Mouse (Mus musculus): ENCODE measurements around the gene Depdc1b. TPM values are rescaled to one million over a fixed set of nuclear protein-coding genes. Genes with fewer than 3 reads are reported as not detected.
A peak's percentile ranks its signal among the peaks of the same experiment; 100 is the strongest.

Gene Depdc1b
- 4.3 and 7.1 TPM in 2 replicates for polyA plus RNA-seq (2012; rRNA removed)

GRCm38 (mm10) chr13:108315702-108316486 is at the start of gene Depdc1b:
Depdc1b (plus strand) TSS chr13:108316332.
- peak; percentile 97 for DNase-seq (ENCODE audit: low read depth)
- TF ChIP-seq POLR2A (IDR thresholded peaks at IDR 0.05; ENCODE audit: borderline replicate concordance, extremely low read depth, insufficient read depth, insufficient read length, poor library complexity, severe bottlenecking) (no peak), CTCF (IDR thresholded peaks at IDR 0.05; ENCODE audit: borderline replicate concordance, extremely low read depth, insufficient read depth, insufficient read length) (no peak)

- no peak for TF ChIP-seq CTCF (IDR thresholded peaks at IDR 0.05; ENCODE audit: borderline replicate concordance, extremely low read depth, insufficient read depth, insufficient read length)
- TF ChIP-seq POLR2A (IDR thresholded peaks at IDR 0.05; ENCODE audit: borderline replicate concordance, extremely low read depth, insufficient read depth, insufficient read length, poor library complexity, severe bottlenecking): no peak
- DNase-seq (ENCODE audit: low read depth): no peak
Observed at GRCm38 (mm10) chr13:108267841-108268634, 48.1 kb upstream of the Depdc1b start.

- DNase-seq (ENCODE audit: low read depth): no peak
- no peak for TF ChIP-seq POLR2A (IDR thresholded peaks at IDR 0.05; ENCODE audit: borderline replicate concordance, extremely low read depth, insufficient read depth, insufficient read length, poor library complexity, severe bottlenecking)
- TF ChIP-seq CTCF (IDR thresholded peaks at IDR 0.05; ENCODE audit: borderline replicate concordance, extremely low read depth, insufficient read depth, insufficient read length): no peak
Observed at GRCm38 (mm10) chr13:108271458-108272148, 44.5 kb upstream of the Depdc1b start.

GRCm38 (mm10) chr13:108272332-108272731 is 43.8 kb upstream of the Depdc1b start:
- no peak for DNase-seq (ENCODE audit: low read depth)
- TF ChIP-seq POLR2A (IDR thresholded peaks at IDR 0.05; ENCODE audit: borderline replicate concordance, extremely low read depth, insufficient read depth, insufficient read length, poor library complexity, severe bottlenecking): no peak

GRCm38 (mm10) chr13:108273034-108273433 is 43.1 kb upstream of the Depdc1b start:
- DNase-seq (ENCODE audit: low read depth): peak; percentile 21
- TF ChIP-seq CTCF (IDR thresholded peaks at IDR 0.05; ENCODE audit: borderline replicate concordance, extremely low read depth, insufficient read depth, insufficient read length) (no peak), POLR2A (IDR thresholded peaks at IDR 0.05; ENCODE audit: borderline replicate concordance, extremely low read depth, insufficient read depth, insufficient read length, poor library complexity, severe bottlenecking) (no peak)

- TF ChIP-seq POLR2A (IDR thresholded peaks at IDR 0.05; ENCODE audit: borderline replicate concordance, extremely low read depth, insufficient read depth, insufficient read length, poor library complexity, severe bottlenecking) (no peak), CTCF (IDR thresholded peaks at IDR 0.05; ENCODE audit: borderline replicate concordance, extremely low read depth, insufficient read depth, insufficient read length) (no peak)
Observed at GRCm38 (mm10) chr13:108273456-108273855, 42.7 kb upstream of the Depdc1b start.

GRCm38 (mm10) chr13:108276561-108276960 is 39.6 kb upstream of the Depdc1b start:
- no peak for TF ChIP-seq POLR2A (IDR thresholded peaks at IDR 0.05; ENCODE audit: borderline replicate concordance, extremely low read depth, insufficient read depth, insufficient read length, poor library complexity, severe bottlenecking)
- TF ChIP-seq CTCF (IDR thresholded peaks at IDR 0.05; ENCODE audit: borderline replicate concordance, extremely low read depth, insufficient read depth, insufficient read length): no peak
- DNase-seq (ENCODE audit: low read depth): peak; percentile 1

More at GRCm38 (mm10) chr13:108273456-108273855, 42.7 kb upstream of the Depdc1b start:
- peak; percentile 42 for DNase-seq (ENCODE audit: low read depth)

- DNase-seq (ENCODE audit: low read depth): no peak
- no peak for TF ChIP-seq POLR2A (IDR thresholded peaks at IDR 0.05; ENCODE audit: borderline replicate concordance, extremely low read depth, insufficient read depth, insufficient read length, poor library complexity, severe bottlenecking)
- no peak for TF ChIP-seq CTCF (IDR thresholded peaks at IDR 0.05; ENCODE audit: borderline replicate concordance, extremely low read depth, insufficient read depth, insufficient read length)
Observed at GRCm38 (mm10) chr13:108277320-108277719, 38.8 kb upstream of the Depdc1b start.

GRCm38 (mm10) chr13:108278592-108278991 is 37.5 kb upstream of the Depdc1b start:
- DNase-seq (ENCODE audit: low read depth): peak; percentile 31
- TF ChIP-seq POLR2A (IDR thresholded peaks at IDR 0.05; ENCODE audit: borderline replicate concordance, extremely low read depth, insufficient read depth, insufficient read length, poor library complexity, severe bottlenecking) (no peak), CTCF (IDR thresholded peaks at IDR 0.05; ENCODE audit: borderline replicate concordance, extremely low read depth, insufficient read depth, insufficient read length) (no peak)

GRCm38 (mm10) chr13:108284312-108284711 is 31.8 kb upstream of the Depdc1b start:
- TF ChIP-seq POLR2A (IDR thresholded peaks at IDR 0.05; ENCODE audit: borderline replicate concordance, extremely low read depth, insufficient read depth, insufficient read length, poor library complexity, severe bottlenecking) (no peak), CTCF (IDR thresholded peaks at IDR 0.05; ENCODE audit: borderline replicate concordance, extremely low read depth, insufficient read depth, insufficient read length) (no peak)
- DNase-seq (ENCODE audit: low read depth): no peak

- no peak for TF ChIP-seq CTCF (IDR thresholded peaks at IDR 0.05; ENCODE audit: borderline replicate concordance, extremely low read depth, insufficient read depth, insufficient read length)
- no peak for TF ChIP-seq POLR2A (IDR thresholded peaks at IDR 0.05; ENCODE audit: borderline replicate concordance, extremely low read depth, insufficient read depth, insufficient read length, poor library complexity, severe bottlenecking)
- DNase-seq (ENCODE audit: low read depth): no peak
Observed at GRCm38 (mm10) chr13:108287953-108288352, 28.2 kb upstream of the Depdc1b start.
